Mouse (Mus musculus) Patski (cell line): ENCODE measurements around the gene Aoc3. TPM values are rescaled to one million over a fixed set of nuclear protein-coding genes. Genes with fewer than 3 reads are reported as not detected.
"Not testable (repeated sequence)": the region's sequence is repeated elsewhere in the genome, so short reads cannot be mapped to it uniquely, and the experiment has no call there.

Experiments
- ATAC-seq: fragments of 100-300 bp; one replicate; pipeline ENCODE4 v1.8.0; 2021
- CTCF ChIA-PET: fragments of 350-600 bp; sonication (Branson Sonifier 250); formaldehyde crosslinking; loops from one replicate; lab custom pipeline; 2022; ENCODE audit warnings: inconsistent platforms; lab: Charles Lee
- POLR2A ChIA-PET: fragments of 350-600 bp; sonication (Branson Sonifier 250); formaldehyde crosslinking; loops from one replicate; lab custom pipeline; 2022; ENCODE audit warnings: antibody characterized with exemption, inconsistent platforms; lab: Charles Lee
- DNase-seq: peaks from one replicate; pipeline ENCODE4 v3.0.0-alpha.2; 2011; ENCODE audit warnings: low read depth, low spot score
- H3K27me3 ChIP-seq: fragments of 371-371 bp; one replicate; pipeline ENCODE4 v1.5.1; 2021
- CTCF ChIP-seq: fragments of 100-300 bp; IDR thresholded peaks from one replicate; pipeline ENCODE4 v1.5.1; 2021
- in situ Hi-C: fragments of 300-500 bp; cut with MboI; formaldehyde crosslinking; loops from 3 replicates; pipeline ENCODE4 v1.11.1; 2018; ENCODE audit warnings: low pct_unique_long_range_greater_than_20kb, mixed read lengths
- polyA plus RNA-seq: library from polyadenylated mRNA; unstranded; gene quantifications from one replicate; pipeline ENCODE4 v1.2.3, GENCODE M21; 2021

The Aoc3 gene
- polyA plus RNA-seq, 1 experiment from 2014 or later, result 0.04 TPM

GRCm38 (mm10) chr11:101324763-101325162 is 5.6 kb upstream of the Aoc3 start, which contains the start of gene Aoc2:
Gene Aoc2 (plus strand): TSS chr11:101325063.
- POLR2A ChIA-PET, result interaction anchor here (0.8 to 1.2 kb wide), 2 partner anchors 8 to 73 kb away, joined by 3 read pairs; no protein-coding TSS in a partner anchor
- DNase-seq (no peak), ATAC-seq (no peak)
- CTCF ChIA-PET, result interaction anchor here (1.3 to 3.1 kb wide), 3 partner anchors 29 to 71 kb away, joined by 3 to 35 read pairs (median 4); no protein-coding TSS in a partner anchor
- H3K27me3 ChIP-seq, result no peaks in the 10 kb centered on the region
- TF ChIP-seq CTCF, result no peak
- in situ Hi-C loops, result loop anchor here (5.0 kb wide), 1 partner anchor 73 kb away; no protein-coding TSS in a partner anchor

- H3K27me3 ChIP-seq, DNase-seq, in situ Hi-C loops, ATAC-seq: not testable (repeated sequence)
- ChIA-PET CTCF (interaction anchor here (1.3 to 3.1 kb wide), 2 partner anchors 64 to 70 kb away, joined by 3 to 35 read pairs; no protein-coding TSS in a partner anchor), POLR2A (interaction anchor here (1.1 to 1.2 kb wide), 2 partner anchors 8 to 21 kb away, joined by 3 read pairs; no protein-coding TSS in a partner anchor)
Measured at GRCm38 (mm10) chr11:101325201-101325600, 5.2 kb upstream of the Aoc3 start.

DNA sequence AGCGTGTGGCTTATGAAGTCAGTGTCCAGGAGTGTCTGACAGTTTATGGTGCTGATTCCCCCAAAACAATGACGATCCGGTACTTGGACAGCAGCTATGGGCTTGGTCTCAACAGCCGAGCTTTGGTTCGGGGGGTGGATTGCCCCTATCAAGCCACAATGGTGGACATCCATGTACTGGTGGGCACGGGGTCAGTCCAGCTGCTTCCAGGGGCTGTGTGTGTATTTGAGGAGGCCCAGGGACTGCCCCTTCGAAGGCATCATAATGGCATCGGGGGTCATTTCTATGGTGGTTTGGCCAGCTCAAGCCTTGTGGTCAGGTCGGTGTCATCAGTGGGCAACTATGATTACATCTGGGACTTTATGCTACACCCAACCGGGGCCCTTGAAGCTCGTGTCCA is 4.3 kb upstream of the Aoc3 start:
- in situ Hi-C loops, result no loop called here
- TF ChIP-seq CTCF, result no peak
- ATAC-seq (no peak), DNase-seq (no peak)
- CTCF ChIA-PET, result interaction anchor here (1.1 to 3.1 kb wide), 2 partner anchors 69 kb away, joined by 4 to 35 read pairs; no protein-coding TSS in a partner anchor
- POLR2A ChIA-PET, result interaction anchor here (0.9 to 1.1 kb wide), 2 partner anchors 12 to 20 kb away, joined by 3 read pairs; no protein-coding TSS in a partner anchor
- no peaks in the 10 kb centered on the region for H3K27me3 ChIP-seq

- H3K27me3 ChIP-seq, result no peaks in the 10 kb centered on the region
- CTCF ChIA-PET, result interaction anchor here (1.1 kb wide), 1 partner anchor 68 kb away, joined by 4 read pairs; no protein-coding TSS in a partner anchor
- in situ Hi-C loops, result no loop called here
- TF ChIP-seq CTCF, result no peak
- ATAC-seq, result no peak
- POLR2A ChIA-PET, result interaction anchor here (1.1 kb wide), 1 partner anchor 68 kb away, joined by 3 read pairs; no protein-coding TSS in a partner anchor
- DNase-seq, result no peak
Measured at GRCm38 (mm10) chr11:101327311-101327710, 3.1 kb upstream of the Aoc3 start.

GRCm38 (mm10) chr11:101328941-101329635 is 1.3 kb upstream of the Aoc3 start:
- ChIA-PET CTCF (no interaction called here), POLR2A (no interaction called here)
- in situ Hi-C loops, result no loop called here
- H3K27me3 ChIP-seq, result no peaks in the 10 kb centered on the region
- no peak for TF ChIP-seq CTCF
- peak; percentile 37 for ATAC-seq
- DNase-seq, result peak; percentile 31

- POLR2A ChIA-PET, in situ Hi-C loops, CTCF ChIA-PET, DNase-seq, H3K27me3 ChIP-seq, ATAC-seq: not testable (repeated sequence)
Measured at GRCm38 (mm10) chr11:101330961-101331360, 556 bp downstream of the Aoc3 start.

GRCm38 (mm10) chr11:101332537-101332936 is 2.1 kb downstream of the Aoc3 start:
- ChIA-PET CTCF (no interaction called here), POLR2A (no interaction called here)
- TF ChIP-seq CTCF, result no peak
- no peaks in the 10 kb centered on the region for H3K27me3 ChIP-seq
- DNase-seq, result no peak
- ATAC-seq, result no peak
- in situ Hi-C loops, result no loop called here

- CTCF ChIA-PET, result interaction anchor here (1.1 kb wide), 1 partner anchor 16 kb away, joined by 3 read pairs; no protein-coding TSS in a partner anchor
- no peak for ATAC-seq
Measured at GRCm38 (mm10) chr11:101334023-101334422, 3.6 kb downstream of the Aoc3 start.

DNA sequence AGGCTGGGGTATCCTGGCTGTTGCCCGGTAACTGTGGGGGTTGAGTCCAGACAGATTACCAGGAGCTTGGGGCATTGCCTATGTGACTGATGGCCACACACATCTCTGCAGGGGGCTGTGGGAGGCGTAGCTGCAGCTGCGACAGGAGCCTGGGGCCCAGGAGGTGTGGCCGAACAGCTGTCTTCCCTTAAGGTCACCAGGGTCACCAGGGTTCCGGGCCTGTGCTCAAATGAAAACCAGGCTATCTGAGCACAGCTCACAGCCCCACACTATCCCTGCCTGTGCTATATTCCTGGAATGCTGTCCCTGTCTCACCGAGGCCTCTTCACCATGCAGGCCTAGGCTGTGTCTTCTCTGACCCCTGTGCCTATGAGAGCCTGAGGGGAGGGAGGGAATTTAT is 4.1 kb downstream of the Aoc3 start:
- ChIA-PET CTCF (interaction anchor here (1.1 kb wide), 1 partner anchor 16 kb away, joined by 3 read pairs; no protein-coding TSS in a partner anchor), POLR2A (no interaction called here)
- DNase-seq (no peak), ATAC-seq (no peak)
- no peak for TF ChIP-seq CTCF
- H3K27me3 ChIP-seq, result no peaks in the 10 kb centered on the region
- in situ Hi-C loops, result no loop called here

More at GRCm38 (mm10) chr11:101334023-101334422, 3.6 kb downstream of the Aoc3 start:
- no peak for TF ChIP-seq CTCF
- POLR2A ChIA-PET, result no interaction called here
- H3K27me3 ChIP-seq, result no peaks in the 10 kb centered on the region
- no peak for DNase-seq
- in situ Hi-C loops, result no loop called here

DNA sequence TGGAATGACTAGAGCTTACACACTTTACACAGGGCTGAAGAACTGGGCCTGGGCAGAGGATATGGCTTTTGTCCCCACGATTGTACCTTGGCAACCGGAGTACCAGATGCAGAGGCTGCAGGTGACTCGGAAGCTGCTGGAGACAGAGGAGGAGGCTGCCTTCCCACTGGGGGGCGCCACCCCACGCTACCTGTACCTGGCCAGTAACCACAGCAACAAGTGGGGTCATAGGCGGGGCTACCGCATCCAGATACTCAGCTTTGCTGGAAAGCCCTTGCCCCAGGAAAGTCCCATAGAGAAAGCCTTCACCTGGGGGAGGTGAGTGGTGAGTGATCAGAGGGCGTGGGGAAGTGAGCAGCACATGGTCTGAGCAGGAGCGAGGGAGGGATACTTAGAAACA is 5.3 kb downstream of the Aoc3 start:
- in situ Hi-C loops, result no loop called here
- CTCF ChIA-PET, result interaction anchor here (2.4 kb wide), 1 partner anchor 60 kb away, joined by 10 read pairs; no protein-coding TSS in a partner anchor
- no peak for TF ChIP-seq CTCF
- H3K27me3 ChIP-seq, result no peaks in the 10 kb centered on the region
- DNase-seq (no peak), ATAC-seq (no peak)
- POLR2A ChIA-PET, result no interaction called here
